Mouse (Mus musculus) spleen, postnatal 14 days (tissue): ENCODE results near the gene Crhr1.
A peak's percentile ranks its signal among the peaks of the same experiment; 100 is the strongest.

ENCODE experiments used
- DNase-seq, 2 experiments: peaks; one replicate each; pipeline ENCODE4 v3.0.0; 2021 to 2022; ENCODE audit warnings: low spot score in 2 of 2

Crhr1 gene

DNA sequence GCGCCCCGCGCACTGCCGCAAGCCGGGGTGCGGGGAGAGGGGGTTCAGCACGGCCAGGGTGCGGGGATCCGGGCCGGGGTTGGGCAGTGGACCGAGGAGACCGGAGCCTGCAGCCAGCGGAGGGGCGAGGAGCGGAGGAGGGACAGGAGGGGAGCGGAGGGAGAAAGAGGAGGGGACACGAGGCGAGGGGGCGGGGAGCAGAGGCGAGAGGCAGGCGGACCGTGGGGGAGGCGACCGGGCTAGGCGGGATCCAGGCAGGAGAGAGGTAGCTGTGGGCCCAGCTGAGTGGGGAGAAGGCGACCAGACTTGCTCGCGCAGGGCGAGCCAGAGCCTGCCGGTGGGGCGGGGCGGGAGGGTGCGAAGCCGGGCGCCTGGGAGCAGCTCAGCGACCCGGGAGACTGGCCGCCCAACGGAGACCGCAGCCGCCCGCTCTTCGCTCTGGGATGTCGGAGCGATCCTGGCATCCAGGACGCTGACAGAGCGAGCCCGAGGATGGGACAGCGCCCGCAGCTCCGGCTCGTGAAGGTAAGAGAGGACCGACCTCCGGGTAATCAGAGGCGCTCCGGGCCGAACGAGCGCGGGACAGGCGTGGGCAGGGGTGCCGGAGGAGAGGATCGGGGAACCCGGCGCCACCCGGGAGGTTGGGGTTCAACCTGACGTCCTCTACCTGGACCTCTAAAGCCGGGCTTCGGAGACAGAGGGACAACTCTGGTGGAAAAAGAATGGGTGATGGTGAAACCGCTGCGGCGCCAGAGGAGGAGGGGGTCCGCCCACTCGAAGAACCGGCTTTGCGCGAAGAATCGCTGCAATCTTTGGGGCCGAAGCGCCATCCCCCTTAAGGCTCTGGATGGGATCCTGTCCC lies at the start of gene Crhr1:
Gene Crhr1 (plus strand): TSS at position 276 of the 862 bp plus-strand sequence.
- DNase-seq, result no peak

GRCm38 (mm10) chr11:104083248-104083647 lies 49.4 kb upstream of the Crhr1 start:
- no peak for DNase-seq

DNA sequence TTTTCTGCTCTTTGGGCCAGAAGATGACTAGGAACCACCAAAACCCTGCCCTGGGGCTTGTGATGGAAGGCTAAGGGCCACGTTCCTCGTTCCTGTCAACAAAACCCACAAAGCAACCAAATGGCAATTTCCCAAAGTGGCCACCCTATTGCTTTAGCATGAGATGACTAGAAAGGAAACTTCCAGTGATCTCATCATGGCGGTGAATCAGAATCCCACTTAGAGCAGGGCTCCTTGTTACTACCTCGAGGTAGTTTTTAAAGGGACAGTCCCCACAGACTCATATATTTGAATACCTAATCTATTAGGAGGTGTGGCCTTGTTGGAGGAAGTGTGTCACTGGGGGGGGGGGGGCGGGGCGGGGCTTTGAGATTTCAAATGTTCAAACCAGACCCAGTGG lies 48.9 kb upstream of the Crhr1 start:
- DNase-seq, result no peak

GRCm38 (mm10) chr11:104088519-104088918 lies 44.1 kb upstream of the Crhr1 start:
- no peak for DNase-seq

DNA sequence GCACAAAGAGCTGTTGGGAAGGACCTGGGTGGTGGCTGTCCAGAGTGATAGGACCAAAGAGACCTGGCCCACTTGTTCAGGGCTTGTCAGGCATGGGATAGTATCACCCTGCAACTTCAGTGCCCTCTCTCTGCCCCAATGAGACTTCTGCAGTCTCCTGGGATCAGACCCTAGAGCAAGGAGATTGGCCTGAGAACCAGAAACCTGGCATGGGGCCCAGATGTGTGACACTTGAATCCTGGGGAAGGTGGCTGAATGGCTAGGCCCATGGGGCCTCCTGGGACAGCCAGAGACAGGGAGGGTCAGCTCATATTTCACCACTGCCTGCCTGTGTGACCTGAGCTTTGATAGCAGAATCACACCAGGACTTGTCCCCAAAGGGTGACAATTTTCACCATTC lies 41.9 kb upstream of the Crhr1 start:
- DNase-seq, result no peak

- no peak for DNase-seq
Measured at GRCm38 (mm10) chr11:104095151-104095550, 37.5 kb upstream of the Crhr1 start.

DNA sequence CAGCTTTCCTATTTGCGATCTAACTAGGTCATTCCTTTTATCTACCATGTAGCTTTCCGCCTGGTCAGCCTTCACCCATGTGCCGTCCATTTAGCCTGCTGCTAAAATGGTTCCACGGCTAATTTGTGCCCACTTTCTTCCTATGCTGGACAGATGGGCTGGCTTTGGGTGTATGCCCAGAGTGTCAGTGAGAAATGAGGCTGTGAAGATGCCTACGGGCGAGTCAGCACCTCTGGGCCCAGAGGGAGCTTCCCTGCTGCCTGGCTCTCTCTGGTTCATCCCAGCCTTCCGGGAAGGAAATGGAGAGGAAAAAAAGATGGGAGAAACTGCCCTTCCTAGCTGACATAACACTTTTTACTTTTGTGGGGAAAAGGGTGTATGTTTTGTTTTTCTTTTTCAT lies 36.1 kb upstream of the Crhr1 start:
- no peak for DNase-seq

GRCm38 (mm10) chr11:104099542-104099941 lies 33.1 kb upstream of the Crhr1 start:
- DNase-seq, result no peak

DNA sequence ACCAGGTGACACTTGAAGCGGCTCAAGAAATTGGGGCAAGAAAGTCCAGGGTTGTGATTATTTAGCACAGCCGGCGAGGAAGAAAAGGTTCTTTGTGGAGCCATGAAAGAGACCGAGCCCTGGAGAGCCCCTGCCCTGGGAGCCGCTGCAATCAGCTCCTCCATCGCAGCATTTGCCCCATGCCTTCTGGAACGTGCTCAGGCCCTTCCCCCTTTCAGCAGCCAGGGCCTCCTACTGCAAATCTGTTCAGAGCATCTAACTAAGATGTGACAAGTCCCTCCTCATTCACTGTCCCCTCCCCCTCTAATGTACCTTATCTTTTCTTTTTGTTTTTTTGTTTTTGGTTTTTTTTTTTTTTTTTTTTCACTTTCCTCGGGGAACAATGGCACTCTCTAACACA lies 30.0 kb upstream of the Crhr1 start:
- no peak for DNase-seq

- no peak for DNase-seq
Measured at GRCm38 (mm10) chr11:104106329-104106728, 26.3 kb upstream of the Crhr1 start.

DNA sequence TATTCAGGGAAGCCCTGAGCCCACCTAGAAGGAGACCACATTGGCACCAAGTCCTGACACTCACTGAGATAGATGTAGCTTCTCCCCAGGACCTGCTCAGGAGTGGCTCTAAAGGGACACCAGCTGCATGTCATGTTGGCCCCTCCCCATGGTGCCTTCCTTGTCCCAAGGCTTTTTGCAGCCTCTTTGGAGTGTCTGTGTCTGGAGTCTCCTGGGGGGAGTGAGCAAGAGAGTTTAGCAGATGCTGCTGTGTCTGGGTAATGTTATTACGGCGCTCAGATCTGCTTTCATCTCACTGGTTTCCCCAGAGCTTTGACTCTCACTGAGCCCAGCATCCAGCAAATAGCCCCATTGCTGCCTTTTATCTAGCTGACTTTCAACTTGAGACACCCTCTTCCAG lies 25.7 kb upstream of the Crhr1 start:
- DNase-seq, result no peak

- DNase-seq, result no peak
Measured at GRCm38 (mm10) chr11:104110366-104110765, 22.3 kb upstream of the Crhr1 start.

DNA sequence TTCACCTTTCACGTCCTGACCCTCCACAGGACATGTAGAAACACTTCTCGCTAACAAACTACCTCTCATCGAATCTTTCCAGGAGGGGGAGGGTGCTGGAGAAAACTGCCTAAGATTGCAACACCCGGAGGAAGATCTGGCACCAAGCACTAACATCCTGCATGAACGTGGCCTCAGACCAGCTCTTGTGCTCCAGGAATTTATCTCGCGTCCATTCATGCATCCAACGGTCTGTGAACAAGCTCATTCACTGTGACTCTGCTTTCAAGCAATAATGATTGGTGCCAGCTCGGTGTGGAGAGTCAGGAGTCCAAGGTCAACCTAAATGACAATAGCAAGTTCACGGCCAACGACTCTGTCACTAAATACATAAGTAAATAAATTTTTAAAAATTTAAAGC lies 20.8 kb upstream of the Crhr1 start:
- no peak for DNase-seq

- DNase-seq, result no peak
Measured at GRCm38 (mm10) chr11:104113699-104114098, 19.0 kb upstream of the Crhr1 start.

- peak in 1 of 2 experiments; percentile 39 for DNase-seq
Measured at GRCm38 (mm10) chr11:104114690-104115089, 18.0 kb upstream of the Crhr1 start.

DNA sequence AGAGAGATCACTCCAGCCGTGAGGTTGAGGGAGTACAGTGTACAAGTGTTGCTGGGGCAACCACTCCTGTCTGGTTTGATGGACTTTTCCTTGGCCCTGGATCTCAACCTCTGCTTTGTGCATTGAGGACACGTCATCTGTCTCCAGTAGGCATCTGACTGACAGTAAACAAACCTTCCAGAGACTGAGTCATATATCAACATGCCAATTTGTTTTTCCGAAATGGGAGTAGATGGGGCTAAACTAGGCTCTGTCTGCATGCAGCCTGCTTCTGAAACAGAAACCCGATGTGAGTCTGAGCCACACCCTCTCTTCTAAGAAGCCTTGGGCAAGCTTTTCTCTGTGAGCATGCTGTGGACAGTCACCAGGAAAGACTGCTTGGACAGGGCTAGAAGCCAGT lies 14.3 kb upstream of the Crhr1 start:
- DNase-seq, result no peak

DNA sequence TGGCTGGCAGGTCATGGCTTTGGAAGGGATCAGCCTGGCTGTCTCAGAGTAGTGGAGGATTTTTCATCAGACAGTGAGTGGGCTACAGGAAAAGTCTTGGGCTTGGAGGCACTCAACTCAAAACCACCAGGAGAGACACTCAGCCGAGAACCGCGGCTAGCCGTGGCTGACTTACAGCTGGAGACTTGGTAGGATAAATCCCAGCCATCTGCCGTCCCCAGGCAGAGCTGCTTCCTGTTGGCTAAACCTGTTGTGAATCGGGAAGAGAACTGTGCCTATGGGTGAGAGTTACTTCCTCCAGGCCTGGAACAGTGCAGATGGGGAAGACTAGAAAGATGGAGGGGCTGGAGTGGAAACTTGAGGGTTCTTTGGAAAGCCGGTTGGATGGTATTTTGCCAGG lies 9.7 kb upstream of the Crhr1 start:
- DNase-seq, result no peak

DNA sequence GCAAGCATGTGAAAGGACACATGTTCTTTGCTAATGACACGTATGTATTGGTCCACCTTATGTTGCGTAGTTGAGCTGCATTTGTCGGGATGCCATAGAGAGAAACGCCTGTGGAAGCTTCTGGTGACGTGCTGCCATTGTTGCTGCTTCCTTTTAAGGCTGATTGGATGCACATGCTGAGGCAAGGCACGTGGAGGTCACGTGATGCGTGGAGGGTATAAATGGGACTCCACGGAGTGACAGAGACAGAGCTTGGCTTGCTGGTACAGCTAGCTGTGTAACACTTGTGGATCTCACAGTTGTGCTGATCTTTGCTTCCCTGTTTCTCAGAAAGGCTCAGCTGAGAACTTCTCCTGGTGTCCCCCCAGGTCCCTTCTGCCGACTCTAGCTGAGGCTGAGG lies 9.2 kb upstream of the Crhr1 start:
- DNase-seq, result no peak

- no peak for DNase-seq
Measured at GRCm38 (mm10) chr11:104124582-104124981, 8.1 kb upstream of the Crhr1 start.

- no peak for DNase-seq
Measured at GRCm38 (mm10) chr11:104129466-104129865, 3.2 kb upstream of the Crhr1 start.

DNA sequence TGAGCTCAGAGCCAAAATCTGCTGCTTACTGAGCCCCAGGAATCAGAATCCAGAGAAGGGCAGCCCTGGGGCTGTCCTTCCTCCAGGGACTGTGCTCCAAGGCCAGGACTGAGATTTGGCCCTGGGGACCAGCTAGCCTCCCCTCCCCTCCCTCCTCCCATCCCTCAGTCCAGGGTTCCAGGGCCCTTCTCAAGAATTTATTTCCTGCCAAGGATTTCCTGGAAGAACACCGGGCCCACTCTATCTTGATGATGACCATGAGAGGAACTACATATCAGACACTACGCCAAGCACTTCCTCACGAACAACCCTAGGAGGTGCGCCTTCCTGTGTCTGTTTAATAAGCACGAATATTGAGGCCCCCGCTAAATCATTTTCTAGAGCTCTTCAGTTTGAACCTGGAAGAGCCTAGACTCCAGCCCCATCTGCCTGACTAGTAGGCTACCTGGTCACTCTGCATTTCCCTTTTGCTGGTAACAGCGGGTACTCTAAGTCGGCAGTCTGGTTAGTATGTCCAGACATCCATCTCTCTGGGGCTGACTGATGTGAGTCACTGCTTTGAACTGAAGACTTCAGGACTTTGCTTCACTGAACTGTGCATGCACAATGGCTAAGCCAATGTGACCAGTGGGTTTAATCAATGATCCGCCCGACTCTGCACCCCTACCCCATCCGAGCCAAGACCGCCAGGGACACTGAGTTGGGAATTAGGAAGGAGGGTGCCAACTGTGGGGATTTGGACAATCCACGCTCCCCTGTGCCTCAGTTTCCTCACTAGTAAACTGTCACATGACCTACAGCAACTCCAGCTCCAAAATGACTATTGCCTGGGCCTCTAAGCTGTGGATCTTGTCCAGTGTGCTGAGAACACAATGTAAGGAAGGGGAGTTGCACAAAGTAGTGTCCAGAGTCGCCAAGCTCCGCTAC lies 1.7 kb upstream of the Crhr1 start:
- no peak for DNase-seq

DNA sequence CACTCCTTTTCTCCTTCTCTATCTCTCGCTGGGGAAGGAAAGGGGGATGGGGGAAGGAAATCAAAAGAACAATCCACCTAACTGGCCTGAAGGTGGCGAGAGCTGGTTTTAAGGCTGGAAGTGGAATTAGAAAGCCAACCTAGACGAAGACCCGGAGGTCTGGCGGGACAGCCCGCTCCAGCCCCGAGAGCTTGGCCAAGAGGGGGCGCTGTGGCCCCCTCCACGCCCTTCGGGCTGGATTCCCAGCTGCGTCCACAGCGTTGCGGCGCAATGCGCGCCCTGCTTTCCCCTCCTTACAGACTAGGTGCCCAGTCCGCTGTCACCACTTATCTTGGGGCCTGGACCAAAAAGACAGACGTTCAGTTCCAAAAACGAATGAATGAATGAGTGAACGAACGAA lies 899 bp upstream of the Crhr1 start:
- peak in 1 of 2 experiments; percentile 4 for DNase-seq
